Mouse (Mus musculus) frontal cortex, adult 2 months (tissue): Measurements from ENCODE around the gene Eif5. TPM values are rescaled to one million over a fixed set of nuclear protein-coding genes. Genes with fewer than 3 reads are reported as not detected.
A peak's percentile ranks its signal among the peaks of the same experiment; 100 is the strongest.
"Not testable (repeated sequence)": the region's sequence is repeated elsewhere in the genome, so short reads cannot be mapped to it uniquely, and the experiment has no call there.

Source experiments
- DNase-seq, 2 experiments: peaks; one replicate each; pipeline ENCODE4 v3.0.0; 2022; ENCODE audit warnings: low spot score in 1 of 2; ENCODE audit errors: extremely low spot score in 1 of 2
- polyA plus RNA-seq: library from polyadenylated mRNA; depleted of rRNA; stranded (reverse); fragments of >200 nt; gene quantifications from 2 replicates; pipeline ENCODE4 v1.2.3, GENCODE M21; 2012; rRNA removed

Eif5 gene
- polyA plus RNA-seq, result 150 and 178 TPM in 2 replicates

DNA sequence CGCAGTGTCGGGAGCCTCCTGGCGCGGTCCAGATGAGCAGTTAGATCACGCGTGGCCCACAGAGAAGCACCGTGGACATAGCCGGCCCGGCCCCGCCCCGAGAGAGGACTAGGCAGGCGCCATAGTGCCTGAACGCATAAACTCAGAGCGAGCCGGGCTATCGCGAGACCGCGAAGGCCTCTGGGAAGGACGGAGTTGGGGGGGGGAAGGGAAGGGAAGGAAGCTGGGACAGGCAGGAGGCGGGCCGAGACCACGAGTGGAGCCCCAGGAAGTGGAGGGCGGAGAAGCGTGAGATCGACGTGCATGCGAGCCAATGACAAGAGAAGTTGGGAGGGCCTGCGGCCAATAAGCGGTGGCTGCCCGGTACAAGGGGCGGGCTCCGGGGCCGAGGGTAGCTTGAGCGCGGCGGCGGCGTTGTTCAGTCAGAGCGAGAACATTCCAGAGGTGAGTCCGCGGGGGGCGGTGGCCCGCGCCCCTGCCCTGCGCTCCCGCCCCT, at the start of gene Eif5:
Eif5 (plus strand) TSS at position 221 of the 496 bp plus-strand sequence.
- peak; percentile 99 to 100 for DNase-seq

DNA sequence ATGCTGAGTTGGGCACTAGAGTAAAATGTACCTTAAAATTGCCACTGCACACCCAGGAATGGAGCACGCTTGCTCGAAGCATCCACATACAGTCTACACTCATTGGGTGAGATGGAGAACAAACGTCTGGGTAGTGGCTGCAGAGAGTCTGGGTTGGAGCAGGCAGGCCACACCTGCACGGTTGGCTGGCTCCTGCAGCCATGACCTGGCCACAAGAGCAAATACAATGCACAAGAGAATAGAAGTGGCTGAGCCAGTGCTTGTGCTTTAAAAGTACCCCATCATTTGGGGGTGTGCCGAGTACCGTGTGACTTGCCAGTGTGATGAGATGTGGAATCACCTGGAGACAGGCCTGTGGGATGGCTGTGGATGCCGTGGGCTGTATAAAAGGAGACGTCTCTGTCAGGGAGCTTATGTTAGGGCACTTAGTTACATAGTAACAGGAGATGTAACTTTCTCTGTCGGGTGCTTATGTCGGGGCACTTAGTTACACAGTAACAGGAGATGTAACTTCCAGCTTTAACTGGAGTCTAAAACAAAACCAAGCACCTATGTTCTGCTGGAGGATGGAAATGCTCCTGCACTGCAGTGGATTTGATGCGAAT, 48.5 kb upstream of the Eif5 start:
- no peak for DNase-seq

DNA sequence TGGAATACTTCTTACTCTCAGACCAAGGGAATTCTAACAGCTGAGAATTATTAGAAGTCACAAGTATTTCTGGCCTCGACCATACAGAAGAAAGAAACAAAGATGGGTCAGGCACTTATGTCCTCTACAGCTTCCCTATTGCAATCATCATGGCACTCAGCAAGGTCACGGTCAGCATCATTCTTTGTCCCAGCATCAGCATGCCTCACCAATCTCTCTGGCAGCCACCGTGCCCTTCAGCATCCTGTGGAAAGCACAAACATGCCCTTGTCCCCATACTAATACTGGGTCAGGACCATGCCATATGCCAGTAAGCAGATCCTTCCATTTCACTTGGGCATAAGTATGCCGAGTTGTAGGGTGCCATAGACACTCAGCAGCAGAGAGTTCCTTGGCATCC, 42.9 kb upstream of the Eif5 start:
- DNase-seq, result no peak

DNA sequence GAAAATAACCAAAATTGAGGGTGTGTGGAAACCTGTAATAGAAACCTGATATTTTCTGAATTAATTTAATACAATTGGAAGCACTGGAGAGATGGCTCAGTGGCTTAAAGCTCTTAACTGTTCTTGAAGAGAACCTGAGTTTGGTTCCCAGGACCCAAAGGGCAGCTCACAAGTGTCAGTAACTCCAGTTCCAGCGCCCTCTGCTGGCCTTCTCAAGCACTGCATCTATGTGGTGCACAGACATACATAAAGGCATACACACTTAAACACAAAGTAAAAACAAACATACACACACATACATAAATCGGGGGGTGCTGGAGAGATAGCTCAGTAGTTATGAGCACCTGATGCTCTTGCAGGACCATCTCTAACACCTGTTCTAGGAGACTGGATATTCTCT, 40.7 kb upstream of the Eif5 start:
- DNase-seq, result no peak

DNA sequence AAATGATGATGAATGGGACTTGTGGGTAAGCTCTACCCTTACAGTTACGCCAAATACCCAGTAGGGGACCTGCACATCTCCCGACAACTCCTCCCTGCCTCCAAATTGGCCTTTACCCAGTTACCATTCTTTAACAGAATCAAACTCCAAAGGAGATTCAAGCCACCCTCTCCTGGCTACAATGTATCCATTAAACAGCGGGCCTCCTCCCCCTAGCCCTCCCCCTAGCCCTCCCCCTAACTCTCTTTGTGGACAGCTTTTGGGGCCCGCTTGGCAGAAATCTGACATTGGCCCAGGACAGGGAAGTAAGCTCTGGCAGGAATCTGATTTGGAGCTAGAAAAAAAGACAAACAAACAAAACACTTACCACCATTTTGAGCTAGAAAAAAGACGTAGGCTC, 38.2 kb upstream of the Eif5 start:
- peak in 1 of 2 experiments; percentile 15 for DNase-seq

DNA sequence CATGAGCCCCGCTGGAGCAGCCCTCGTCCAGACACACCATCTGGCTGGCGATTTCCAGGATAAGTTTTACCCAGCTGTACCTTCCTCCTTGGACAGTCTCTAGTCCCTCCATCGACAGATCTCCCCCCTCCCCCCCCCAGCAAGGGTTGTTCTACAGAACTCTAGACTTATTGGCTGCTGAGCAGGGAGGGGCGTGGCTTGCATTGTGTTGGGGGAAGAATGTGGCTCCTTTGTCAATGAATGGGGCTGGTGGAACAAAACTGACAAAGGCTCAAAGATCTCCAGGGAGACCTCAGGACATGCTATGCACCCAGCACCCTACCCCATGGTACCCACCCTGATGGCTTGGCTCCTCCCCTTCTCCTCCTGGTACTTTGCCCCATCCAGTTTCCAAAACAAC, 37.1 kb upstream of the Eif5 start:
- DNase-seq, result peak in 1 of 2 experiments; percentile 14

DNA sequence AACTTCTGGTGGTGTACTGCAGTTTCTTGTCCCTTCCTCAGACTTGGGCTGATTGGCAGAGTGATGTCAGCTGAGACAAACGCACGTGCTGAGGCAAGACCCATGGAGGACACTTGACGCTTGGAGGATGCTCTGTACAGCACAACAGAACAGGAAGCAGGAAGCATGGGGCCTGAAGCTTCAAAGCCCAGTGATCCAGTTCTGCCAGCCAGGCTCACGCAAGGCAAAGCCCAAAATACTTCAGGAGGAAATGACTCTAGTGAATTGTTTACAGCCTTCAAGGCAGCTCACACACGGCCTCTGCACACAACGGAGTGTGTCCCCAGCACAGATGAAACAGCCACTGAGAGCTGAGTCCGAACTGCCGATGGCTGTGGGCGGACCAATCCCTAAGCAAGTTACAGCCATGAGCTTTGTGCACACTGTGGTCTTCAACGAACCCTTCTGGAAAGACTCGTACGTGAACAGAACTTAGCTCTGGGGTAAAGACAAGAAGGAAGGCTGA, 34.7 kb upstream of the Eif5 start:
- no peak for DNase-seq

DNA sequence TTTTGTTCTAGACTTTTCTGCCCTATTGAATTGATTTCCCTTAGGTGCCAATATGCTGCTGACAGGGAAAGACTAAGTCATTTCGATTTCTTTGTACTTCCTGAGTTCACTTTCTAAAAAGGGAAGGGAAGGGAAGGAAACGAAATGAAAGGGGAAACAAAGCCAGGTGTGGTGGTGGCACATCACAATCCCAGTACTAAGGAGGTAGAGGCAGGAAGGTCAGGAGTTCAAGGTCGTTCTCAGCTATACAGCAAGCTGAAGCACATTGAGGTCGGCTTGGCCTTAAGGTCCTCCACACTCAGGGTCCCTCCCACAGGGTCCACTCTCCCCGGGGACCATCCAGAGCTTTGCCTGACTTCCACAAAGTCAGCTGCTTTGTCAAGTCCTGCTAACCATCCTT, 34.2 kb upstream of the Eif5 start:
- no peak for DNase-seq

DNA sequence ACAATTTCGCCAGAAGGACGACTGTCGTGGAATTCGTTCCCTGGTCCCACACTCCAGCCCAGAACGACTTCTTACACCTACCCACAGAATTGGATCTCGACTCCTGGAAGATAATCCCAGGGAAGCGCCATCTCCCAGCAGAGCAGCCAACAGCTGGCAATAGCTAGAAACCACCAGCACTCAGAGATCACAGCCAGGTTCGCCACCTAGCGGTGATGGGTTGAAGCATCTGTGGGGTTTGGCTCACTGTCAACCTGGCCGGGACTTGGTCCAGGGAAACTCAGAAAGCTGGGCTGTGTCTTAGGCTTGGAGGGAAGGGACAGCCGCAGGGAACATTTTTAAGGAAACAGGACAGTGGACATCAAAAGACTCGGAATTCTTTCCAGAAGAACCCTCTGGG, 32.9 kb upstream of the Eif5 start:
- DNase-seq, result peak; percentile 90 to 98

DNA sequence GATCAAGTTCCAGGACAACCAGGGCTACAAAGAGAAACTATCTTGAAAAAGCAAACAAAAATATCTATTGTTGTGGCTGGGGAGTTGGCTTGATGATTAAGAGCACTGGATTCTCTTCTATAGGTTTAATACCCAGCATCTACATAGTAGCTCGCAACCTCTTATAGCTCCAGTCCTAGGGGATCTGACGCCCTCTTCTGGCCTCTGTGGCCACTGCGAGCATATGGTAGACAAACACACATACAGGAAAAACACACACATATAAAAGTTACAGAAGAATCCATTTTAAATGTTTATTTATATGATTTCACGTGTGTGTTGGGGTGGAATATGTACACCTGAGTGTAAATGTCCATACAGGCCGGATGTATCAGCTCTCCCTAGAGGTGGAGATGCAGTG, 30.8 kb upstream of the Eif5 start:
- no peak for DNase-seq

DNA sequence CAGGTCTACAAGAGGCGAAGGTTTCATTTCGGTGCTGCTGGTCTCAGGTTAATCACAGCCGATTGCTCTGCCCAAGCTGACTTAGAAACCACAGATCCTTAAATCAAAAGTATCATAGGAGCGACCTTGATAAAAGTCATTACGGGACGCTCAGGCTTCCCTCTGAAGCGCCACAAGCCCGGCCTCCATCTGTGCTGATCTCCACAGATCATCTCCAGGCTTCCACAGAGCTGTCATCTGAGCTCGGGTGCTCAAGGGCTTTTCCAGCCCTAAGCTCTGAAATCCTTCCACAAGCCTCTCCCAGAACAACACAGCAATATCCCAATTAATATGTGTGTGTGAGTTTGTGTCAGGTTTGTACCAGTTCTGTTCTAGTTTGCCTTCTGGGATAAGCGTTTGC, 29.9 kb upstream of the Eif5 start:
- DNase-seq, result no peak

DNA sequence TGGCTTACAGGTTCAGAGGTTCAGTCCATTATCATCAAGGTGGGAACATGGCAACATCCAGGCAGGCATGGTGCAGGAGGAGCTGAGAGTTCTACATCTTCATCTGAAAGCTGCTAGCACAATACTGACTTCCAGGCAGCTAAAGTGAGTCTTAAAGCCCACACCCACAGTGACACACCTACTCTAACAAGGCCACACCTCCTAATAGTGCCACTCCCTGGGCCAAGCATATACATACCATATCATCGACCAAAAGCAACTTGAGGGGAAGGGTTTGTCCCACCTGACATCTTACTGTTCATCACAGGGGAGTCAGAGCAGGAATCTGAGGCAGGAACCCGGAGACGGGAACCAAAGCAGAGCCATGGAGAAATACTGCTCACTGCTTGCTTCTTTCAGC, 29.4 kb upstream of the Eif5 start:
- DNase-seq, result not testable (repeated sequence)

DNA sequence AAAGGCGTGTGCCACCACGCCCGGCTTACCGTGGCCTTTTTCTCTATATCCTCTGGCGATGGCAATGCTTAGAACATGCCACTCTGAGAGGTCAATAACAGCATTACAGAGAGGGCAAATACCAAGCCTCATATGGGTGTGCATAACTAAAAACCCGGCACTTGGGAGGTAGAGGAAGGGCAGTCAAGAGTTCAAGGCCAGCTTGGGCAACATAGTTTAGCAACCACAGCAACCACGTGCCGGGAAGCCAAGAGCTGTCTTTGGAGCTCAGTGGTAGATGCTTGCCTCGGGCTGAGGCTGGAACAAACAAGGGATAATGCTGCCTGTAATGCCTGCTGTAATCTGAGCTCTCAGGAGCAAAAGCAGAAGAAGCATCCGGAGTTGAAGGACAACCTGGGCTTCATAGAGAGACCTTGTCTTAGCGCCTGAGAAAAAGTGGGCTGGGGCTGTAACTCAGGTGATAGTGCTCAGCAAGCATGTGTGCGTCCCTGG, 25.2 kb upstream of the Eif5 start:
- DNase-seq, result no peak

DNA sequence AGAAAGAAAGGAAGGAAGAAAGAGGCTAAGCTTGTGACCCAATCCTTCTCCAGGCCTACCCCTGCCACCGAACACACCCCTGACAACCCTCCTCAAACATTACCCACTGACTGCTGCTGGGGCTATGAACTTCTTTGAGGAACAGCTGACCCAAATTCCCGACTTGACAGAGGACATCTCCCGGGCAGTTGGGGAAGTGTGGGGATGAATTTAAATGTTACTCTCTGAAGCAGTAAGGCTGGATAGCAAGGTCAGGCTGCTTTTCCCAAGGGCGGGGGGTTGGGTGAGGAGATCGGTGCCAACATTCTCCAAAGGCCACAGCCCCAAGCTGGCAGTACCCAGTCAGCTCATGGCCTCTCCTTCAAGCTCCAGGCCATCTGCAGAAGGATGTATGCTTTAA, 24.1 kb upstream of the Eif5 start:
- no peak for DNase-seq

DNA sequence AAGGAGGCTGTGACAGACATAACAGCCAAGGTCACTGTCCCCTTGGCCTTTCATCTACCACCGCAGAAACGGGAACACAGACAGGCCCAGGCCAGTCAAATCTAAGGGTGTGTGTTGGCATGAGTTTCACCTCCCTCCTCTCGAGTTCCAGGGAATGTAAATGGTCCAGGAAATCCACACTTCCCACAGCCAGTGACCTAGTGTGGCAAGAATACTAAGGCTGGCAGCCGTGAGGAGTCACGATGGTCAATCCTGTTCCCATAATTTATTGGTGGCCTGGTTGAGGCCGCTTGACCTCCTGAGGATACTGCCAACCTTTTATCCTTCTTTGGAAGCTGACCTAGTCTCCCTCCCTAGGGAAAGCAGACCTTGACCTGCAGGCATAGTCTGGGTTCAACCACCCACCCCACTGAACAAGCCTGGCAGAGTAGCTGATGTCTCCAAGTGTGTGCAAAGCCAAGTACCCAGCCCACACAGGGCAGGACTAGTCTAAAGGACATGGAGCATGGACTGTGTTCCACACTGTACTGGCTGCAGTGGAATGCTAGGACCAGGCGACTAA, 23.5 kb upstream of the Eif5 start:
- DNase-seq, result no peak

DNA sequence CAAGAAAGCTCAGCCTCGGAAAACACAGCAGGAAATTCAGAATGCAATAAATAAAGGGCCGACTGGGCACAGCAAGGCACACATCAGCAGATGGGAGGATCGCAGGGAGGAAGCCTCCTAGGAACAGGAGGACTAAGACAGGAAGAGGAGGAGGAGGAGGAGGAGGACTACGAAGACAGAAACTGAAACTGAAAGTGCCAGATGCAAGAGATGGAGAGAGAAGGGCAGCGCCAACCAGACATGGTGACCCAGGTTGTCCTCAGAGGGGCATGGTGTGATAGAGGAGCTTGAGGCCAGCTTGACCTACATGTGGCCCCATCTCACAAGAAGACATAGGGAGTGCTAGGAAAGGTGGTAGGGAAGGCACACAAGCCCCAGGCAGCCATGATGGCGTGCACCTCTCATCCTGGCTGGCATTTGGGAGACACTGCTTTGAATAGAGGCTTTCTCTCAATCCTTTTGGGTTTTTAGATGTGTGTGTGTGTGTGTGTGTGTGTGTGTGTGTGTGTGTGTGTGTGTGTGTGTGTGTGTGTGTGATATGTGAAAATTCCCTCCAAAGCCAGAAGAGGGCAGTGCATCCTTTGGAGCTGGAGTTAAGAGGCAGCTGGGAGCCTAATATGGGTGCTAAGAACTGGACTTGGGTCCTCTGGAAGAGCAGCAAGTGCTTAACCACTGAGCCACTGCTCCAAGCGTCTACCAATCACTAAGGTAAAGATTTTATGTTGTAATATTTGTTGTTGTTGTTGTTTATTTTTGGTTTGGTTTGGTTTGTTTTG, 22.8 kb upstream of the Eif5 start:
- DNase-seq, result no peak

DNA sequence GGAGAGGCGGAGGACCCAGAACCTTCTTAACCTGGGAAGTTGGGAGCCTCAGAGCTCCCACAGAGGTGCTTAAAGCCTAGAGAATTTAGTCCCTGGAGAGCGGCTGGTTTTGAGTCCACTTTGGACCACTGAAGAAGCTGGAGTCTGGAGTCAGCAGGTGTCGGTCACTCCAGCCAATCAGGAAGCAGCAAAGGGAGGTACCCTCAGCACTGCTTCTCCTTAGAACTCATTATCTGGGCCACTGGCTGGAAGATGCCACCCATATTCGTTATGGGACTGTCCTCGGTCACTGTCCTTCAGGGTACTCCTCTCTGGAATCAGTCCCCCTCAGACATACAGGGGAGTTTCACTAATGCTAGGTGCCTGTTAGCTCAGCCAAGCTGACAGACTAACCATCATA, 21.9 kb upstream of the Eif5 start:
- DNase-seq, result no peak

DNA sequence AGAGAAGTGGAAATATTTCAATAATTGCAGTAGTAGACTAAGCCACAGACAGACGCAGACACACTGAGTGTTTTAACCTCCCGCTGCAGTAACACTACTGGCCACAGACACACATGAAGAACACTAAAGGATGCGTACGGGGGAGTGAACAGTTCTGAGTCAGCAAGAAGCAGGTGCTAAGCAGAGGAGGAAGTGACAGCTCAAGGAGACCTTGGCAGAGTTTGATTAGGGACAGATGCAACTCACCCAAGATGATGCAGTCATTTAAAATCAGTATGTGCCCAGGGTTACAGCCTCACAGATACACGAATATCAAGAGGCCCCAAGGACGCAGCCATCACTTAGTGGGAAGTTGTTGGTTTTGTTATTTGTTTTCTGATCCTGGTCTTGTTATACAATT, 21.0 kb upstream of the Eif5 start:
- no peak for DNase-seq

DNA sequence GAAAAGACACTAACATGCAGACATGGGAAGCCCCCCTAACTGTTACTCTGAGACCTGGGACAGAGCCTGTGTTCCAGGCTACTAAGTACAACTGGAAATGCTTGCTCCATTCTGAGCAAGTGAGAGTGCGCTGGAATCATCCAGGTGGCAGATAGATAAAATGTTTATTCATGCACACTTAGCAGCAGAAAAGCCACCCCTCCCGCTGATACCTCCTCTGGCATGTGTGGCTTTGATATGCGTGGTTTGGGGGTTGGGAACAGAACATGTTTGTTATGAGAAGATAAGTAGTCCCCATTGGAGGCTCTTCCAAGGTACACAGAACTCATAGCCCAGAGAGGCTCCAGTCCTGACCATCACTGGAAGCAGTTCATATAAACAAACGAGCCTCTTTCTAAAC, 19.9 kb upstream of the Eif5 start:
- no peak for DNase-seq

DNA sequence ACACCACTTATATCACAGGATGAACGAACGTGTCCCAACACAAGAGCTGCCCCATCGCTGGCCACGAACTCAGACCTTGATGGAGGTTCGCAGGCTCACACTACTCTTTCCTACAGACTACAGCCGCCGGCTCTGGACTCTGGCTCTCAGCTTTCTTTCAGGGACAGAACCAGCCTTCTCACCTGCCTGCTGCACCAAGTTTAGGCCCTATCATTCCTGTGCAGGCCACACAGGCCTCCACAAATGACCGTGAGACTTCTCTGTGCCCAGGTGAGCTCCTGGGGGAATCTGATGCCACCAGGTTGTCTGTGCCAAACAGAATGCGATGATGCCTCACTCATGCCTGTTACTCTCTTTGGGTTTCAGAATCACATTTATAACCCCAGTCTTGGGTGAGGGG, 19.4 kb upstream of the Eif5 start:
- no peak for DNase-seq

DNA sequence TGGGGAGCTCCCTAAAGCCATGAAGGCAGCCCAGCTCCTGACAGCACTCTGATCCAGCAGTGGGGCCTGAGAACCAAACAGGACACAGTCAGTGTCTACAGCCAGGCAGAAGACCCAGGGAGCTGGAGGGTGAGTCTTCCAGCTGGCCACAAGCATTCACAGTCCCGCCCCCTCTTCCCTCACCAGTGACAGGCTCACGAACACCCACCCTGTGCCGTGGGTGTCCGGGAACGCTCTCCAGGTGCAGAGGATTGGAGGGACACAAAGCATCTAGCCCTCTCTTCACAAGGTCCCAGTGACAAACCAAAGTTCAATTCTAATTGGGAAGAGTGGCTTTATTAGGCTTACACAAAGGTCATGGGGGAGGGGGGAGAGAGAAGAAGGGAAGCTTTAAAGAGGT, 18.0 kb upstream of the Eif5 start:
- no peak for DNase-seq

DNA sequence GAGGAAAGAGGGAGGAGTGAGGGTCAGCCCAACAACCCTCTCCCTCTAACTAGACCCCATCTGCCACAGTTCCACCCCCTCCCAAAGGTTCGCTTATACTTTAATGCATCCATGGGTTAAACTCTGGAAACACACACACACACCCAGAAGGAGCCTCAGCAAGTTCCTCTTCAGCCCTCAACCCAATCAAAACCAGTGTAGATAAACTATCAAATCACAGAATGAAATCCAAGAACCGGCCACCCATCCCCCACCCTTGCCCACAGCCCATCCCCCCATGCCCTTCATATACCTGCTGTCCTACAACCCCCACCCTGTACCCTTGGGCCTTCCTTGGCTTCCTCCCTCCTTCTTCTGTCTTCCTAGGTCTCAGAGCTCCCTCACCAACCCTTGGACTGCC, 16.8 kb upstream of the Eif5 start:
- no peak for DNase-seq
